Mouse (Mus musculus): ENCODE data around the gene Gm5724. TPM values are rescaled to one million over a fixed set of nuclear protein-coding genes. Genes with fewer than 3 reads are reported as not detected.

The Gm5724 gene
- total and polyA plus RNA-seq, 3 experiments: not detected

DNA sequence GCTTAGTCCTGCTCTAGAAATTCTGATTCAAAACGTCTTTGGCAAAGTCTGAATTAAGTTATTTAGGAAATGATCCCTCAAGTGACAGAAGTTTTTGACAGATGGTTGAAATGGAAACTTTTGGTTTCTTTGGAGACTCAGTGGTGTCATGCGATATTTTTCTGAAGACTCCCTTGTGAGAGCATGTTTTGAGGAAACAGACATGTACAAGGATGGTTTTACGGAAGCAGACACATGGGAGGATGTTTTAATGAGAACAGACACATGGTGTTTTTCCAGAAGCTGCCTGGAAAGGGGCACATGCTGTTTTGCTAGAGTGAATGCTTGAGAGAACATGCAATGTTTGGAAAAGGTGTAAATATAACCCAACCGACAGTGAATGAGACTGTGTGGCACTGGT is 86.6 kb downstream of the Gm5724 start:
- in situ Hi-C loops (cut with MboI; ENCODE audit: low pct_ligation_motif_present, low pct_unique_long_range_greater_than_20kb, low sequenced_read_pairs) (no loop called here), dilution Hi-C loops (cut with MboI; ENCODE audit: extremely low pct_ligation_motif_present, extremely low pct_unique_long_range_greater_than_20kb, low sequenced_read_pairs) (no loop called here)
- no peak overlapping the region for H3K9ac ChIP-seq (ENCODE audit: insufficient read depth, low read depth)
- H3K4me1 ChIP-seq (ENCODE audit: control insufficient read depth in 1 of 2, insufficient read depth in 2 of 2): no peaks in the 10 kb centered on the region
- no peak for DNase-seq (ENCODE audit: extremely low read depth)
- no peaks in the 10 kb centered on the region for H3K79me2 ChIP-seq (replicated peaks; ENCODE audit: control insufficient read depth, extremely low read depth, insufficient read depth, poor library complexity, severe bottlenecking)
- peaks cover 10% of the 10 kb centered on the region for H3K9me3 ChIP-seq (replicated peaks; ENCODE audit: low read length)
- no peaks in the 10 kb centered on the region for H3K36me3 ChIP-seq (replicated peaks in 1 of 2; ENCODE audit: control insufficient read depth in 1 of 2, insufficient read depth in 1 of 2, low read length in 1 of 2)
- H3K4me3 ChIP-seq (replicated peaks in 1 of 3; ENCODE audit: low read depth in 2 of 3, low read length in 2 of 3, poor library complexity in 1 of 3): no peak overlapping the region
- no peak overlapping the region for H3K4me2 ChIP-seq (ENCODE audit: insufficient read depth, low read depth, poor library complexity, severe bottlenecking)
- TF ChIP-seq IRF4 (IDR thresholded peaks at IDR 0.05; ENCODE audit: low read depth, low read length) (no peak), ZNF384 (IDR thresholded peaks at IDR 0.05; ENCODE audit: low read depth, low read length) (no peak), MAX (IDR thresholded peaks at IDR 0.05; ENCODE audit: low read length) (no peak), TBP (conservative IDR thresholded peaks at IDR 0.05; ENCODE audit: low read depth, low read length) (no peak), RCOR1 (conservative IDR thresholded peaks at IDR 0.05; ENCODE audit: low read depth, low read length) (no peak), POLR2AphosphoS2 (IDR thresholded peaks at IDR 0.05; ENCODE audit: low read depth, low read length) (no peak), ELF1 (IDR thresholded peaks at IDR 0.05; ENCODE audit: low read depth, low read length) (no peak), USF1 (IDR thresholded peaks at IDR 0.05; ENCODE audit: low read depth, low read length) (no peak)
- H3K27ac ChIP-seq (ENCODE audit: insufficient read depth, low read depth): no peak overlapping the region
- no peaks in the 10 kb centered on the region for H3K27me3 ChIP-seq (replicated peaks)

Other genes starting within 250 kb of the Gm5724 start
- gene Slco1c1, start 249.4 kb downstream of the Gm5724 start, total RNA-seq (2012; rRNA removed): not detected in 2 replicates
- gene Slco1c1, start 249.4 kb downstream of the Gm5724 start, total RNA-seq (2014; rRNA removed): not detected in 2 replicates
- gene Slco1c1, start 249.4 kb downstream of the Gm5724 start, polyA plus RNA-seq (2012; ENCODE audit: insufficient read length, low read depth): not detected in 2 replicates
- not detected in 2 replicates for gene Slco1b2, start 144.3 kb downstream of the Gm5724 start, total RNA-seq (2012; rRNA removed)
- gene Slco1b2, start 144.3 kb downstream of the Gm5724 start, total RNA-seq (2014; rRNA removed): 0.11 TPM in 1 of 2 replicates, not detected in the other
- gene Slco1b2, start 144.3 kb downstream of the Gm5724 start, polyA plus RNA-seq (2012; ENCODE audit: insufficient read length, low read depth): not detected in 2 replicates
- not detected in 2 replicates for gene Slco1a4, start 82.4 kb upstream of the Gm5724 start, total RNA-seq (2012; rRNA removed)
- not detected in 2 replicates for gene Slco1a4, start 82.4 kb upstream of the Gm5724 start, total RNA-seq (2014; rRNA removed)
- gene Slco1a4, start 82.4 kb upstream of the Gm5724 start, polyA plus RNA-seq (2012; ENCODE audit: insufficient read length, low read depth): not detected in 2 replicates
- gene Slco1a1, start 173.2 kb upstream of the Gm5724 start, total RNA-seq (2012; rRNA removed): not detected in 2 replicates
- gene Slco1a1, start 173.2 kb upstream of the Gm5724 start, total RNA-seq (2014; rRNA removed): not detected in 2 replicates
- not detected in 2 replicates for gene Slco1a1, start 173.2 kb upstream of the Gm5724 start, polyA plus RNA-seq (2012; ENCODE audit: insufficient read length, low read depth)
- not detected in 2 replicates for gene Gm6614, start 237.6 kb upstream of the Gm5724 start, total RNA-seq (2012; rRNA removed)
- not detected in 2 replicates for gene Gm6614, start 237.6 kb upstream of the Gm5724 start, total RNA-seq (2014; rRNA removed)
- not detected in 2 replicates for gene Gm6614, start 237.6 kb upstream of the Gm5724 start, polyA plus RNA-seq (2012; ENCODE audit: insufficient read length, low read depth)

Data from CH12.LX (cell line).